Mouse (Mus musculus) gastrocnemius, postnatal 25 days (tissue): ENCODE results near the gene Cadm1. TPM values are rescaled to one million over a fixed set of nuclear protein-coding genes. Genes with fewer than 3 reads are reported as not detected.

ENCODE experiments used
- DNase-seq: peaks from one replicate; pipeline ENCODE4 v3.0.0; 2022
- total RNA-seq, 2 experiments: library from RNA; stranded (reverse); gene quantifications; 1 replicate in 1 of 2; 2 replicates in 1 of 2; pipeline ENCODE4 v1.2.3; 2021

Gene Cadm1
- total RNA-seq, 2 experiments from 2014 or later, result 1.7 to 2.5 TPM

- DNase-seq, result no peak
These were observed 141.6 kb downstream of the Cadm1 start for GRCm38 (mm10) chr9:47671617-47672016.

GRCm38 (mm10) chr9:47674766-47675713, 145.1 kb downstream of the Cadm1 start:
- DNase-seq, result no peak

DNA sequence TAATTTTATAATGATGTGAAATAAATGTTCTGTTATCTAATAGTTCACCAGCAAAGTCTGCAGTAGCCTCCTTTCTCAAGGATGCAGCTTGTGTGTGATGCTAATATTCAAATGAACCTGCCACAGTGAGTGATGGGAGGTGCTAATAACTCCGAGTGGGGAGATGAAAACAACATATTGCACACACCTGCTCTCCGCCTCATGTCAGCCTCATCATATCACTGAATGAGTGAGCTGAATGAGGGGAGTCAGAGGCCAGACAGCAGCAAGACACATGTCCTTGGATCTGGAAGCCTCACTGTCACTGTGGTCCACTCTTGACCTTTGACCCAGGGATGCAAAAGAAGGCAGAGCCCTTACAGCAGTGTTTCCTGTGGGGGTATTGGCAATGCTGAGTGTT, 156.9 kb downstream of the Cadm1 start:
- DNase-seq, result no peak

DNA sequence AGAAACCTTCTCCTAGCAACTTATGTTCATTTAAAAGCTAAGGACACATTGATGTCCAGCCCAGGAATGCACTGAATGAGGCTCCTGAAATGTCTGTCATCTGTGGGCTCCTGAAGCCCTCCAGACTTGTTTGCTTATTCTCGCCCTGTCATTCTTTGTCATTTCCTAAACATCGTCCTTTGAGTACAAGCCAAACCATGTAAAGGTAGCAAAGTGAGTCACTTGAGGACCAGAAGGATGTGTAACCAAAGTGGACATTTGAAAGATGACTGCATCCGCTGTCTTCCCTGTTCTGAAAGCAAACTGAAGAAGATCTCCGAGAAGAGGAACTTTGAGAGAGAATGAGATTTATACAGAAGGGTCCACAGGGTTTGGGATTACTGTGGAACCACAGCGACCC, 157.6 kb downstream of the Cadm1 start:
- DNase-seq, result no peak

DNA sequence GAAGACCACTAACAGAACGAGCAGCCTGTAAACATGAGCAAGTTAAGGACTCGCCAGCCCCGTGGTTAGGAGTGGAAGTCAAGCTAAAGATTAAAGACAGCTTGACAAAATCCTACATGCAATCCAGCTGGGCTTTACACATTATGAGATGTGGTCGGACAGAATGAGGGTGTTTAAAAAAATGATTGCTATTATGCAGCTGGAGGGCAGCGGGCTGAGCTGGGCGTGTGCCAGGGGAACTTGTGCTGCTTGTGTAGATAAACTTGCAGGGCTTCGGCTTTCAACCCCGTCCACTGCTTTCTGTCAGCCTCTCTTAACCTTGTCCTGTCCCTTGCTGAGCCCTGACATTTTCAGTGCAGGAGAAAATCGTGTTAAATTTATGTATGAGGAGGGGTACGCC, 158.3 kb downstream of the Cadm1 start:
- no peak for DNase-seq

DNA sequence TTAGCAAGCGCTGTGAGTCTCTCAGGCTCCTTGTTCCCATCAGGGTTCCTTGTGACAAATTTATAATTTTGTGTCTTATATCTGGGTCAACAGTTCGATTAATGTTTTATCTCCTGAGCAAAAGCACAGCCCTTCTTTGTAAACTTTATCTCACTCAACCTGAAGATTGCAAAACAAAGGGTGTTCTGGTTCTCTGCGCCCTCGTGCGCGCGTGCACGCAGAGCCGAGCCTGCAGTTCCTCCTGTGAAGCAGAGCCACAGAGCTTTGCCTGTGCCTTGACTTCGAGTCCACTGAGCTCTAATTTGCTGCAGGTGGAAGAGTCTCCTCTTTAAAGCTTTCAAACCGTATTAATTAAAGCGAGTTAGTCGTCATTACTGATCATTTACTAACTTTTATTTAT, 162.9 kb downstream of the Cadm1 start:
- no peak for DNase-seq

DNA sequence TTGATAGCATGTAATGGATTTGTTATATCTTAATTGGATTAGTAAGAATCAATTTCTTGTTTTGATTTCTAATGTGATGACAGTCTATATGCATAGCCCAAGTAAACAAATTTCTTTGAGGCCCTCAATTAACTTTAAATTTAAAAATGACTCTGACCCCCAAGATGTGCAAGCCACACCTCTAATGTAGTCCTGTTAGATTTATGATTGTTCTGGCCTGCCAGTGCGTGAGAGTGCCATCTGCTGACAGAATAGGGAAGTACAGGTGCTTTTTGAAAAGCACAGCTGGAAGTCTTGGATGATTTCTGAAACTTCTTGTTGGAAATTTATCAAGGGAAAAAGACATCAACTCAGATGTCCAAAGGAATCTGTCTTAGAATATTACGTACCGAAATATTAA, 169.1 kb downstream of the Cadm1 start:
- no peak for DNase-seq

GRCm38 (mm10) chr9:47700021-47700420, 170.0 kb downstream of the Cadm1 start:
- DNase-seq, result no peak

GRCm38 (mm10) chr9:47703026-47703876, 173.3 kb downstream of the Cadm1 start:
- DNase-seq, result no peak

DNA sequence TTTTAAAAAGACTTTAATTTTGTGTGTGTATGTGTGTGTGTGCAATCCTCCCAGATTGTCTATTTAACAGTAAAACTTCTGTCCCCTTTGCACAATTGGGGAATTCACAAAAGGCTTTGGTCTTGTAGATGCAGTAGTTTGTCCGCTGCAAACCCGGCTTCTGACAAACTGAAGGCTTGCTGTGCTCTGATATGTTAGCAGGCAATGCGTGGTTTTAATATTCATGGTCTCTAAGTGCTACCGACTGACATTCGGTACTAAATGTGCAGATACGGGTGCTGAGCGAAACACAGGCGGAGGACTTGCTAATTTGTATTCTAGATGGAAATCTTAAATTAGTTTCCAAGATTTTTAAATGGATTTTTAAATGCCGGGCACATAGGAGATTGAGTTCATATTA, 176.4 kb downstream of the Cadm1 start:
- DNase-seq, result no peak

- no peak for DNase-seq
These were observed 177.4 kb downstream of the Cadm1 start for GRCm38 (mm10) chr9:47707326-47707725.

DNA sequence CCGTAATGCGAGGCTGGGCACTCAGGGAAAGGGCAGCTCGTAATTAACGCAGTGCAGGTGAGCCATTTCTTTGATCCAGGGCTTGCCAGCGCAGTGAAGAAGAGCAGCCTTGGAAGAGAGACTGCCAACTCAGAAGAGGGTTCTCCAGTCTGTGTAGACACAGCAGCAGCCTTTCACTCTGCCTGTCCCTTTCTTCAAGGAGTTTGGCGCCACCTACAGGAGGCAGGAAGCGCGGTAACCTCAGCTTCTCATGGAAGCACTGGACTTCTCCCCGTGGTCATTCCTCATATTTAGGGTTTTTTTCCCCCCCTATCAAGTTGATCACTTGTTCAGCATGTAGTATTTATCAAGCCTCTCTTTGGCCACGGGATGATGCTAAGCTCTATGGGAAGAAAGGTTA, 178.3 kb downstream of the Cadm1 start:
- peak; percentile 28 for DNase-seq

GRCm38 (mm10) chr9:47710946-47711345, 181.0 kb downstream of the Cadm1 start:
- DNase-seq, result no peak

DNA sequence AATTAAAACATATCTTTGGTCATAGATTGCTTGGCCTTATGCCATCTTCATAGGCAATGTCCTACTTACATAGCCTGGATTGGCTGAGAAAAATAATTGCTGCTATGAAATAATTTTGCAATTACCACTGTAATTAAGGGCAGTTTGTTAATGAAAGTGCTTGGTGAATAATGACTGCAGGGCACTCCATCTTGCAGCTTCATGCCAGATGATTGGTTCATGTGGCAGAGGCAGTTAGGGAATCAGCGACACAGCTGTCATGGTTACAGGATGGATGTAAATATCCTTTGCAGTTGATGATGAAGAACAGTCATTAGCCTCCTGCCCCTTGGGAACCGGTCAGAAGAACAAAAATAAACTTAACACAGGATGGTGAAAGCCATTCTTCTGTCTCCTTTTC, 184.6 kb downstream of the Cadm1 start:
- DNase-seq, result no peak

DNA sequence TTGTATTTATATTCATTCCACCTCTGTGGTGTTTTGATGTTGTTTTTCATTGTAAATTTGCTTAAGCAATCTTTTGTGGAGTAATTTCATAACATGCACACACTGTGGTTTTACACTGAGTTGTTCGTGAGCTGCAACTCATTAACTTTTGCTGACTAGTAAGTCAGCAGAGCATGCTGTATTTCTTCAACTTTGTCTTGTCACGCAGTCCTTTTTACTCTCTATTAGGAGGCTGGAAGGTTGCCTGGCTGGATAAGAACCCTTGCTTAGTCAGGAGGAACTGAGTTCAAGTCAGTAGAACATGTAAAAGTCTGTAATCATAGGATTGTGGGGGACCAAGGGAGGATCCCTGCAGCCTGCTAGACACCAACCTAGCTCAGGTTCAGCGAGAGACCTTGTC, 185.4 kb downstream of the Cadm1 start:
- DNase-seq, result no peak

GRCm38 (mm10) chr9:47716883-47717282, 186.9 kb downstream of the Cadm1 start:
- DNase-seq, result no peak

- DNase-seq, result no peak
These were observed 197.6 kb downstream of the Cadm1 start for GRCm38 (mm10) chr9:47727611-47728010.

DNA sequence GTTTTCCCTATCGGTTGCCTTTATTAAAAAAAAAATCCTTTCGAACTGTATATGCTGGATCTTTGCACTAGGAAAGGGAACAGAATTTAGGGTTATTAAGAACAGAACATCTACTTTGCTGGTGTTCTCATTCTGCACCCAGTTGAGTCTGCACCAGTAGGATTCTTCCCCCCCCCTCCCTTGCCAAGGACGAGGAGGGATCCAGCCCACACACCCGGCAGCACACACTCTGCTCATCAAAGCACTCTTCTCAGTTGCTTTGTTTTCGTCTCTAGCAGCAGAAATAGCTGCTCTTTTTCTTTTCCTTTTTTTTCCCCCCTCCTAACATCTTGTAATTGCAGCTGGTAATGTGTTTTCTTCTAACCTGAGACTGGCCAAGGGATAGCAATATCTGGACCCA, 198.9 kb downstream of the Cadm1 start:
- DNase-seq, result no peak

- no peak for DNase-seq
These were observed 200.3 kb downstream of the Cadm1 start for GRCm38 (mm10) chr9:47730247-47730646.

DNA sequence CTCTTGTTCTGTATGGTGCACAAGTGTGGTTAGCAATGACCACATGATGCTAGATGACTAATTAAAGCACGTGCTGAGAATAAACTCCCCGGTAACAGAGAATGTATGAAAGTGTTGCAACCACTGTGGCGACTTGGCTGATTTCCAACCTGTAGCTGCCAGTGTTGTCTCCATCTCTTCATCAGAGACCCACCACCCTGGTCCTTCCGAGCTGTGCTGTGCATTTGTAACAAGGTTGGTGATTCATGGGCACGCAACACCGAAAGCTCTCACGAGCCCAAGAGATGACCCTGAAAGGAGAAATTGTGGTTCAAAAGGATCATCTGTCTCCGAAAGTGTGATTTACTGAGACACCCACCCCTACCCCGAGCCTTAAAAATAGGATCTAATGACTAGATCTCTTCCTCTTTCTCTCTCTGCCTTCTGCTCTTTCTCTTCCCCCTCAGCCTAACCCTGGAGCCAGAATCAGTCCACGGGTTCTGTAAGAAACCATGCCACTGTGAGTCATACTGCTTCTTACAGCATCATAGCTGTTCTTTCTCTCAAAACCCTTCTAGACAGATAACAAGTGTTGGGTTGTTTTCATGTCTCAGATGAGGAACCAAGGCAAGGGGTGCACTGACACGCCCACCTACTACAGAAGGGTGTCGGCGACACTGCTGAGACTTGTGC, 203.9 kb downstream of the Cadm1 start:
- peak; percentile 14 for DNase-seq

DNA sequence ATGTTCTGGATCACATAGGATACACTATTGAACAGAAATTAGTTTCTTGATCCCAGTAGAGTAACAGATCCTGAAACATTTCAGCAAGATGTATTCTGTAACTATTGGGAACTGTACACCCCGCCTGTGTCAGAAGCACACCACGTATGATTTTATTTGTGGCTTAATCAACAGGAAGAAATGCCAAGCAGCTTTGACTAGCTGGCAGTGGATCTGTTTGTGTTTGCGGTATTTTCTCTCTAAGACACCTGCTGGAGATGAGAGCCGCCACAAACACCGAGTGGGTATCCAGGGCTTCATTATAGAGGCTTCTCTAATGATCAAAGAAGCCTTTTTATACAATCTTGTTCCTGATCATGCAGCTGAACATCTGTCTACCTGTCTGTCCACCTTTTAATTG, 204.9 kb downstream of the Cadm1 start:
- no peak for DNase-seq

- DNase-seq, result no peak
These were observed 208.8 kb downstream of the Cadm1 start for GRCm38 (mm10) chr9:47738799-47739198.

- no peak for DNase-seq
These were observed 209.3 kb downstream of the Cadm1 start for GRCm38 (mm10) chr9:47739276-47739675.
